Mouse (Mus musculus): ENCODE measurements at regions not wholly inside any gene's neighbourhood (a gene's known extent, or its start where the extent isn't known, plus 50 kb on each side); places are given as distances from the start of the nearest gene placed in this dataset.

DNA sequence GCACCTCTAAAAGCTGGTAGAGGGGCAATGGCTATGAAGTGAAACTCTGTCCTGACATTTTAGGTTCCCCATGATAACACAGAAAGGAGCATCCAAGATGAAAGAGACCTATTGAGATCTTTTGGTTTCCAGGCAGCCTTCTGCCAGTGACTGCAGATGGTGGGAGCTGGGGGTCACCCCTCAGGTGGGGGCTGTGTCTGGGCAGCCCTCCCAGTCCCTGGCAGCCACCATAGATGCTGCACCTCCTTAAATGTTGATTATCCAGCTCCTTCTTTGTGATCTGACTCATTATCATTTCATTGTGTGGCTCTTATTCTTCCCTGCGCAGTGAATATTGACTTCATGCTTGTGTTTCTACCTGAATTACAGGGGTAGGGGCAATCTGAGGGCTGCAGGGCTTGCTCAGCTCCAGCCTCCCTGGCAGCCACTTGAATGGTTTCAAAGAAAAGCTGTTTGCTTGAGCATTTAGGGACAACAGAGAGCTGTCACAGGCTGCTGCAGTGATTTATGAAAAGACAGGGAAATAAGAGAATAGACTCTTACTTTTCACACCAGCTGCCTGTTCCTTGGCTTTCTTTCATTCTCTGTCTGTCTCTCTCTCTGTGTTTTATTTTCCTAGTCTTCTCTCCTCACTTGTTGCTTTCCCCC, 113.1 kb upstream of the Jag1 start:
- 14% methylated on average over 1 of the region's 1 CpGs for WGBS
- Histone ChIP-seq H3K36me3 (no peaks in the 10 kb centered on the region), H3K4me3 (no peak overlapping the region), H3K27ac (0 out of 2 replicates have a peak overlapping the region, but pooled peaks have one; percentile 10), H3K4me1 (replicated peaks) (peaks cover 12% of the 10 kb centered on the region), H3K9ac (no peak overlapping the region), H3K4me2 (no peak overlapping the region), H3K27me3 (0 out of 2 replicates have a peak, but pooled peaks cover 4% of the 10 kb centered on the region), H3K9me3 (no peaks in the 10 kb centered on the region)
- peak; percentile 84 for ATAC-seq (ENCODE audit: low FRiP score)

DNA sequence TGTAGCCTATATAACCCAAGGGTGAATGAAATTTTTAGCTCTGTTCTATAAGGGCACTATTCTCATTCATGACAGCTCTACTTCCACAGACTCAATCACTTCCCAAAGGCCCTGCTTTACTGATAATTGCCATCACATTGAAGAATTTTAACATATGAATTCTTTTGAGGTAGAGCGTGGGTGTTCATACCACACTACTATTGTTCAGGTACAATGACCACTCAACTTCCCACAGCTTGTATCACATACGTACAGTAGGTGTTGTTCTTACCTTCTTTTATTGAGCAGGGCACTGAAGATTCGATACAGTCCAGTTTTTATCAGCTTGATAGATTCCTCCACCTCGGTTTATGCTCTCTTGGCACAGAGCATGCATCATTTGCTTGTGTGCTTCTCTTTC, 111.1 kb upstream of the Jag1 start:
- Histone ChIP-seq H3K27ac (no peak overlapping the region), H3K27me3 (0 out of 2 replicates have a peak, but pooled peaks cover 4% of the 10 kb centered on the region), H3K9me3 (no peaks in the 10 kb centered on the region), H3K9ac (no peak overlapping the region), H3K4me1 (replicated peaks) (peaks cover 12% of the 10 kb centered on the region), H3K36me3 (no peaks in the 10 kb centered on the region), H3K4me2 (no peak overlapping the region), H3K4me3 (no peak overlapping the region)
- ATAC-seq (ENCODE audit: low FRiP score), result no peak
- WGBS, result 78% methylated on average over 4 of the region's 4 CpGs

DNA sequence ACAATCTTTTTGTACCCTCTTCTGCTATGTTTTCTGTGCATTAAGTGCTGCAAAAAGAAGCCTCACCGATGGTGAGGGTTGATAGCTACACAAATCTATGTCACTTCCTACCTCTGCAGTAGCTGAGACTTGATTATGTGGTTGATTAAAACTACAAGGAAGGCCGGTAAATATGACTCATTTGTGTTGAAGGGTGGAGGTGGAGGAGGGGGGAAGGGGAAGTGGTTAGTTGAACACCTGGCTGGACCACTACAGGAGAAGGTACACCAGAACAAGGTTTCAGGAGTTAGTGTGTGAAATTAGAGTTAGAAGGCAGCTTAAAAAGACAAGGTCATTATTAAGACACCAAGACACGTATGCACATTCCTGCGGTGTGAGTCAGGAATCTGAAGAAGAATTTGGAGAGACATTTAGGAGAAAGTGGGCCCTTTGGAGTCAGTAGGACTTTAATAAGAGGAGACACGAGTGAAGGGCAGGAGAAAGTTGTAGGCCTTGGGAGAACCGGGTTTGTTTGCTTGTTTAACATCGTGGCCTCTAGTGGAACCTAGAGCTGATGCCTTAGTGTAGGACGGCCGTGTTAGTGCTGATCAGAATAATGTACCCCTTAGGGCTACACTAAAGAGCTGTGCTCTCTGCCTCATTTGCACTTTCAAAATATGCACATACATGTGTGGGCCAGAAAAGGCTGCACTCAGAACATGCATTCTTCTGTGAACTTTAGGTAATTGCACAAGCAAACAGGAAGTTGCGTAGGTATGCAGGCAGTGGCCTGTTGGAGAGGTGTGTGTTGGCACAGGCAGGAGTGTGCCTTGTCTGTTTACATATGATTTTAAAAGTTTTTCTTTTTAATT, 108.5 kb upstream of the Jag1 start:
- Histone ChIP-seq H3K27me3 (no peaks in the 10 kb centered on the region), H3K9me3 (no peaks in the 10 kb centered on the region), H3K27ac (no peak overlapping the region), H3K9ac (no peak overlapping the region), H3K4me1 (replicated peaks) (peaks cover 7% of the 10 kb centered on the region), H3K4me2 (no peak overlapping the region), H3K4me3 (no peak overlapping the region), H3K36me3 (no peaks in the 10 kb centered on the region)
- ATAC-seq (ENCODE audit: low FRiP score), result no peak
- WGBS, result 89% methylated on average over 10 of the region's 10 CpGs

DNA sequence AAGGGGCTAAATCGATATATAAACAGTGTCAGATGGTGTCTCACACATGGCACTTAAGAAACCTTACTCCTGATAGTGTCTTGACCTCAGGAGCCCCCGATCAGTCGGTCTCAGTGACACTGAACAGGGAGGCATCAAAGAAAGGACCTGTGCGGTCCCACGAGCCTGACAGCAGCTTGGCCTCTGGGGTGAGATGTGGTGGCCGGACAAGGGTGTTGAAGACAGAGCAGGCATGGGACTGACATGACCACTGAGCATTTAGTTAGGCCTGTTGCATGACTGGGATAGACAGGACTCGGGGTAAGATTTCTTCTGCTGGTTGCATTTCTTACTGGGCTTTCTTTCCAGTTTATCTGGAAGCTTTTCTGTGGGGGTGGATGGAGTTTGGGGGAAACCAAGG, 99.3 kb upstream of the Jag1 start:
- Histone ChIP-seq H3K4me3 (no peak overlapping the region), H3K27me3 (no peaks in the 10 kb centered on the region), H3K4me2 (no peak overlapping the region), H3K9ac (no peak overlapping the region), H3K36me3 (no peaks in the 10 kb centered on the region), H3K4me1 (replicated peaks) (no peaks in the 10 kb centered on the region), H3K9me3 (no peaks in the 10 kb centered on the region), H3K27ac (no peak overlapping the region)
- 75% methylated on average over 7 of the region's 7 CpGs for WGBS
- ATAC-seq (ENCODE audit: low FRiP score), result no peak

DNA sequence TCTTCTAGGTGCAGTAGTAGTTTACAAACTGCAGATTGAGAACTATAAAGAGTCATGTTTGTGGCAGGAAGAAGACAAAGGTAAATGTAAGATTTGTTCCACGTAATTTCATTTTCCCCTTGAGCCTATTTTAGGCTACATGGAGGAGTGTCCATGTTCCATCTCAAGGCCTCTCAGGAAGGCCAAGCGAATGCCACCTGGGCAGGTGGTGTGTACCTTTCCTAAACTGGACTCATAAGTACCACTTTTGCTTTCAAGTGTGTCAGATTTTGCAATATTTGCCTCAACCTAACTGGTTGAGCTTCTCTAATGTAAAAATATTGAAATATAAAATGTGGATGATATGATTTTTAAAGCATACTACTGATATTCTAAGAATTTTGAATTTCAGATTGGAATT, 91.4 kb upstream of the Jag1 start:
- no peak for ATAC-seq (ENCODE audit: low FRiP score)

DNA sequence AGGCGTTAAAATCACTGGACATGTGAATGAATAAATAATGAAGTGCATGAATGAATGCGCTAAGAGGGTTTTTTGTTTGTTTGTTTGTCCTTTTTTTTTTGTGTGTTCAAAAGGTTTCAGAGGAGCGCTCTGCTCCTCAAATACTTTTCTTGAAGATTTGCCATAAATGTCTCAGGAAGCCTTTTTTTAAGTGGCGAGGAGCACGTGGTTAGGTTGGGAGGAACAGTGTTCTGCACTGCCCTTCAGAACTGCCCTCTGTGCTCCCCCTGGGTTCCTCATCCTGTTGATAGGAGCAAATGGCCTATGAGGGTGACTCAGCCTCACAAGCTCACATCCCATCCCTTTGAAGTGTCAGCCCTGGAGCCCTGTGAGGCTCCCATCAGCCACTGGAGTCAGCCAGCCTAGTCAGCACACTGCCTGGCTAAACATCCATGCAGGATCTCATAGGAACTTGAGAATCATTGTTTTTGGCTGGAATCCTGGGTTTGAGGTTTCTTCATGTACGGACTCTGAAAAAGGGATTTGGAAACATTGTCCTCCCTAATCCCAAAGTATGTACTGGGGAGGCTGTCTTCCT, 87.9 kb upstream of the Jag1 start:
- no peak overlapping the region for H3K27ac ChIP-seq
- H3K4me1 ChIP-seq (replicated peaks), result no peaks in the 10 kb centered on the region
- no peaks in the 10 kb centered on the region for H3K9me3 ChIP-seq
- no peak overlapping the region for H3K4me3 ChIP-seq
- H3K27me3 ChIP-seq, result no peaks in the 10 kb centered on the region
- H3K9ac ChIP-seq, result no peak overlapping the region
- H3K4me2 ChIP-seq, result no peak overlapping the region
- H3K36me3 ChIP-seq, result no peaks in the 10 kb centered on the region
- WGBS, result 72% methylated on average over 6 of the region's 6 CpGs
- no peak for ATAC-seq (ENCODE audit: low FRiP score)

More for the DNA sequence above, 91.4 kb upstream of the Jag1 start:
- H3K36me3 ChIP-seq, result no peaks in the 10 kb centered on the region
- 86% methylated on average over 2 of the region's 2 CpGs for WGBS
- H3K27ac ChIP-seq, result no peak overlapping the region
- no peaks in the 10 kb centered on the region for H3K9me3 ChIP-seq
- no peak overlapping the region for H3K4me3 ChIP-seq
- H3K4me1 ChIP-seq (replicated peaks), result no peaks in the 10 kb centered on the region
- H3K27me3 ChIP-seq, result no peaks in the 10 kb centered on the region
- no peak overlapping the region for H3K9ac ChIP-seq
- no peak overlapping the region for H3K4me2 ChIP-seq

DNA sequence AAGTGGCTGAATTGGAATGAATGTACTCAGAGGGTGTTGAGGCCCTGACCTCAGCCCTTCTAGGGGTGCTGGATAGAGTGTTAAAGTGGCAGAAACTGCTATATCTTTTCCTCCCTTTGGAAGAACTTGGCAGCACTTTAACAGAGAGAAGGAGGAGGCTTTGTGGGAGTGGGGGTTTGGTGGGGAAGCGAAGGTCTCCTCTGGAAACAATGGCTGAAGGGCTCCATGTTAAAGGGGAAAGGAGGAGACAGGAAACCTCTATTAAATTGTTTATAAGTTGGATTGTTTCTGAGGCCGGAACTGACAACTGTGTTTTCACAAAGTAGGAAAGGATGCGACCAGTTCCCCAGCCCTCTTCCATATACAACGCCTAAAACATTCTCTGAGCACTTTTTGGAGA, 83.7 kb upstream of the Jag1 start:
- no peak overlapping the region for H3K27ac ChIP-seq
- H3K36me3 ChIP-seq, result no peaks in the 10 kb centered on the region
- no peaks in the 10 kb centered on the region for H3K27me3 ChIP-seq
- no peaks in the 10 kb centered on the region for H3K9me3 ChIP-seq
- H3K4me3 ChIP-seq, result no peak overlapping the region
- H3K4me2 ChIP-seq, result no peak overlapping the region
- WGBS, result 86% methylated on average over 4 of the region's 4 CpGs
- ATAC-seq (ENCODE audit: low FRiP score), result no peak
- no peak overlapping the region for H3K9ac ChIP-seq
- no peaks in the 10 kb centered on the region for H3K4me1 ChIP-seq (replicated peaks)

DNA sequence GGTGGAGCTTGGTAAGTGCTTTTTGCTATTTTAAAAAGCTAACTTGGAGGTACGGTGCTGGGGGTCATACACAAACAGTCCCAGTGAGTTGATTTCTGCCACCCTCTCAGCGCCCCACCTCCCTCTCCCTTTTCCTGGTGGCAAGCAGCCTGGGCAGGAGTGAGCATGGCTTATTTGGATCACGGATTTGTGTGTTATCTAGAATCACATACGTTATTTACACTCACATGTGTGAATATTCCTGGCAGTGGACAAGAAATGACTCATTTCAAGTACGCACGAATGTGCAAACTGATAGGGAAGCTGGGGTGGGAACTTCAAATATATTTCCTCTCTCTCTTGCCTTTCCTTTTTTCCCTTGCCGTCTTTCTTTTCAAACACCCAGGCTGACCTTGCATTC, 75.7 kb upstream of the Jag1 start:
- ATAC-seq (ENCODE audit: low FRiP score), result no peak
- H3K27ac ChIP-seq, result no peak overlapping the region
- no peaks in the 10 kb centered on the region for H3K4me1 ChIP-seq (replicated peaks)
- H3K27me3 ChIP-seq, result no peaks in the 10 kb centered on the region
- 80% methylated on average over 7 of the region's 7 CpGs for WGBS
- H3K9me3 ChIP-seq, result no peaks in the 10 kb centered on the region
- no peak overlapping the region for H3K4me3 ChIP-seq
- H3K4me2 ChIP-seq, result no peak overlapping the region
- no peak overlapping the region for H3K9ac ChIP-seq
- no peaks in the 10 kb centered on the region for H3K36me3 ChIP-seq

DNA sequence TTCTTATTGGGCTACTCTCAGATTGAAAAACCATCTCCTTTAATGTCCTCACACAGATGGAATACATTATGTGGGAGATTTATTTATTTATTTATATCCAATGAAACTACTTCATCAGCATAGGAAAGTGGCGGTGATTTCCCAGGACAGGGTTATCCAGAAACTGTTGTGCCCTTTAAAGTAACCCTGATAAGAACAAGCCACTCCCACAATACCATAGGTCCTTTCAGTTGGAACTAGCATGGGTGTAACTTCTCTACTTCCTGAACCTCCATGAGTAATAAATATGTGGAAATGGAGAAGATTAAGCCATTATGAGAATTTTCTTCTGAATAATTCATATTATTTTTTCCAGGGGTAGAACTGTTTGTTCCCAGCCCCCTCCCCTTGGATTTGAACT, 52.7 kb upstream of the Jag1 start:
- ATAC-seq (ENCODE audit: low FRiP score), result no peak
- 94% methylated on average over 1 of the region's 1 CpGs for WGBS
- no peak overlapping the region for H3K4me3 ChIP-seq

DNA sequence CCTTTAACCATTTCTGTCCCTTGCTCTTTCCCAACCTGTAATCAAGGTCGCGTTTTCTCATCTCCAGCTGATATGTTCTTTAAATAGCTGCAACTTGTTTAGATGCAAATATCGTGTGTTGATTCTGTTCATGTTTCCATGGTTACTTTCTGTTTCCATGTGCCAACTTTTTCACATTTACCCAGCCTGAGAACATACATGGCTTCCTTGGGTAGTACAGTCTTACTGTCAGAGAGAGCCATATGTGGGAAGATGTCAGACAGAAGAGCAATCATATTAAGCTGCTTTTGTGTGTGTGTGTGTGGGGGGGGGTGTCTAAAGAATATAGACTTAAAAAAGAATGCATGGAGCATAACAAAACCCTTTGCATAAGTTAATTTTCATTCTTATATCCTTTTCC, 52.2 kb upstream of the Jag1 start:
- H3K9ac ChIP-seq, result no peak overlapping the region

More for the DNA sequence above, 52.7 kb upstream of the Jag1 start:
- no peaks in the 10 kb centered on the region for H3K9me3 ChIP-seq
- H3K9ac ChIP-seq, result no peak overlapping the region
- H3K4me1 ChIP-seq (replicated peaks), result no peaks in the 10 kb centered on the region
- no peak overlapping the region for H3K4me2 ChIP-seq
- no peak overlapping the region for H3K27ac ChIP-seq
- no peaks in the 10 kb centered on the region for H3K27me3 ChIP-seq
- no peaks in the 10 kb centered on the region for H3K36me3 ChIP-seq

More for the DNA sequence above, 52.2 kb upstream of the Jag1 start:
- H3K9me3 ChIP-seq, result no peaks in the 10 kb centered on the region
- no peak overlapping the region for H3K4me2 ChIP-seq
- no peak overlapping the region for H3K27ac ChIP-seq
- no peaks in the 10 kb centered on the region for H3K27me3 ChIP-seq
- no peak overlapping the region for H3K4me3 ChIP-seq
- H3K36me3 ChIP-seq, result no peaks in the 10 kb centered on the region
- H3K4me1 ChIP-seq (replicated peaks), result peaks cover 1% of the 10 kb centered on the region; the same call in 1 of the 2 replicates
- 89% methylated on average over 3 of the region's 3 CpGs for WGBS
- no peak for ATAC-seq (ENCODE audit: low FRiP score)

Data from hindbrain, embryonic 13.5 days (tissue).